13 mouse cellular contexts compared by ENCODE assay signal in genomic region chr6:28497837-28498236, GRCm38 (mm10). TPM values are rescaled to one million over a fixed set of nuclear protein-coding genes. Genes with fewer than 3 reads are reported as not detected.
DNase-seq lines count a peak whose midpoint lies in the region; ATAC-seq and TF ChIP-seq lines count a peak whose summit lies in the region.
"Had no signal": no experiment of that assay in that cellular context is flagged by ENCODE, and none has a peak within 500 bp of the region (broad histone marks: within the 10 kb centered on the region; RNA-seq: fewer than 3 reads in every experiment).

No protein-coding gene starts in this region.

- ATAC-seq in common myeloid progenitor, adult 5-6 weeks (replicated peaks; ENCODE audit: low read depth, poor library complexity, severe bottlenecking): peak; percentile 95
- ATAC-seq: hindbrain, embryonic 16.5 days had no signal

- no peak for TF ChIP-seq POLR2A in thymus, adult 2 months (IDR thresholded peaks at IDR 0.05; ENCODE audit: control insufficient read depth, extremely low read depth, insufficient read depth, low read length, poor library complexity)

- no peak for TF ChIP-seq CTCF in thymus, adult 2 months (IDR thresholded peaks at IDR 0.05; ENCODE audit: borderline replicate concordance, control insufficient read depth, extremely low read depth, insufficient read depth, low read length, poor library complexity)

- DNase-seq in heart, adult 18-20 months: peak; percentile 43 to 60
- no peak for DNase-seq in heart, embryonic 10.5 days (ENCODE audit: low spot score)
- peak; percentile 63 for DNase-seq in kidney, adult 9 months
- DNase-seq in lung, postnatal 4 days: peak; percentile 27 to 33
- DNase-seq in thymus, adult 2 months: no peak
- no peak for DNase-seq in right cerebral cortex, postnatal 10 days (ENCODE audit: low spot score in 2 of 2)
- DNase-seq in cerebellum, adult 11 months: no peak
- DNase-seq: cerebellum, postnatal 36 days; right cerebral cortex, postnatal 25 days had no signal

- H3K27ac ChIP-seq in heart, embryonic 10.5 days: no peak overlapping the region
- H3K27ac ChIP-seq in thymus, adult 2 months (ENCODE audit: control insufficient read depth, insufficient read depth, low read length): no peak overlapping the region
- H3K27ac ChIP-seq: liver, embryonic 15.5 days had no signal

- H3K4me3 ChIP-seq in heart, embryonic 10.5 days: no peak overlapping the region
- no peak overlapping the region for H3K4me3 ChIP-seq in thymus, adult 2 months (ENCODE audit: control insufficient read depth, insufficient read depth, low read length)
- H3K4me3 ChIP-seq: liver, embryonic 15.5 days had no signal

- 49% methylated on average over 5 of the region's 5 CpGs for WGBS in heart, embryonic 10.5 days
- WGBS in thymus, adult 2 months: 22% methylated on average over 5 of the region's 5 CpGs

- H3K36me3 ChIP-seq in heart, embryonic 10.5 days: peaks cover 5% of the 10 kb centered on the region
- no peaks in the 10 kb centered on the region for H3K36me3 ChIP-seq in thymus, adult 2 months (ENCODE audit: control insufficient read depth, insufficient read depth, low read length)

- H3K9me3 ChIP-seq in heart, embryonic 10.5 days: no peaks in the 10 kb centered on the region
- H3K9me3 ChIP-seq: liver, embryonic 15.5 days had no signal

- H3K4me1 ChIP-seq in heart, embryonic 10.5 days: 0 out of 2 replicates have a peak, but pooled peaks cover 2% of the 10 kb centered on the region
- no peaks in the 10 kb centered on the region for H3K4me1 ChIP-seq in thymus, adult 2 months (replicated peaks; ENCODE audit: control insufficient read depth, insufficient read depth, low read length)

- H3K27me3 ChIP-seq in heart, embryonic 10.5 days (ENCODE audit: insufficient read depth, poor library complexity, severe bottlenecking): no peaks in the 10 kb centered on the region
- no peaks in the 10 kb centered on the region for H3K27me3 ChIP-seq in thymus, adult 2 months (ENCODE audit: control insufficient read depth, insufficient read depth, low read length)
- H3K27me3 ChIP-seq: liver, embryonic 15.5 days had no signal

RNA-seq across cellular contexts. Expression of gene Snd1, which starts 22.9 kb away (rescaled TPM):
- 10 to 100 TPM; 68.7 to 73.5 TPM for total RNA-seq in heart, adult 18-20 months (2021)
- polyA plus RNA-seq in heart, embryonic 10.5 days (2016; fragmentation: Nextera tagmentation; extraction: Ambion mirVana): 114 and 120 TPM in 2 replicates
- 149 and 176 TPM in 2 replicates for total RNA-seq in common myeloid progenitor, adult 5-6 weeks (2017)
- 79.3 and 82.0 TPM in 2 replicates for polyA plus RNA-seq in thymus, adult 2 months (2012; rRNA removed)

RNA-seq across cellular contexts. Expression of gene Pax4, which starts 48.7 kb away (rescaled TPM):
- total RNA-seq in heart, adult 18-20 months (2021): not detected
- polyA plus RNA-seq in heart, embryonic 10.5 days (2016; fragmentation: Nextera tagmentation; extraction: Ambion mirVana): not detected in 2 replicates
- not detected in 2 replicates for total RNA-seq in common myeloid progenitor, adult 5-6 weeks (2017)
- polyA plus RNA-seq in thymus, adult 2 months (2012; rRNA removed): not detected in 2 replicates
- total RNA-seq: gastrocnemius, adult 8-10 months had no signal
- polyA plus RNA-seq: hindbrain, embryonic 16.5 days; liver, embryonic 15.5 days had no signal

Comparison
In these comparisons a context has a peak if more than half of its experiments do, and no peak if none do; other contexts are left out.
1. DNase-seq: peak in heart, adult 18-20 months (2 of 2), kidney, adult 9 months (single experiment) and lung, postnatal 4 days (2 of 2); none in heart, embryonic 10.5 days (single experiment), thymus, adult 2 months (single experiment), right cerebral cortex, postnatal 10 days (0 of 2) and cerebellum, adult 11 months (single experiment).